Mouse (Mus musculus) hindbrain, embryonic 14.5 days (tissue): Measurements from ENCODE around the gene Zfp217. TPM values are rescaled to one million over a fixed set of nuclear protein-coding genes. Genes with fewer than 3 reads are reported as not detected.

Experiments used
- ATAC-seq: fragments of 200-750 bp; cut with Nextera tagmentation; 2 replicates; pipeline ENCODE4 v1.8.0; 2017; ENCODE audit warnings: moderate number of reproducible peaks, mild to moderate bottlenecking, moderate TSS enrichment, moderate library complexity; ENCODE audit not compliant: low FRiP score
- DNase-seq: peaks from one replicate; pipeline ENCODE4 v3.0.0-alpha.2; 2015; ENCODE audit warnings: low spot score
- H3K27ac ChIP-seq: fragments of 300-500 bp; sonication (generic); 2 replicates; pipeline ENCODE4 v1.5.1; 2014; ENCODE audit warnings: mild to moderate bottlenecking, moderate library complexity
- H3K27me3 ChIP-seq: fragments of 300-500 bp; sonication (generic); 2 replicates; pipeline ENCODE4 v1.6.1; 2014; ENCODE audit warnings: mild to moderate bottlenecking, low read length, mixed read lengths; ENCODE audit not compliant: control insufficient read depth, insufficient read depth
- H3K36me3 ChIP-seq: fragments of 300-500 bp; sonication (generic); replicated peaks from 2 replicates; pipeline ENCODE4 v1.6.1; 2014; ENCODE audit not compliant: control insufficient read depth, insufficient read depth
- H3K4me1 ChIP-seq: fragments of 300-500 bp; sonication (generic); replicated peaks from 2 replicates; pipeline ENCODE4 v1.6.1; 2014; ENCODE audit warnings: antibody characterized with exemption, low read length, mixed read lengths; ENCODE audit not compliant: control insufficient read depth, insufficient read depth
- H3K4me2 ChIP-seq: fragments of 300-500 bp; sonication (generic); replicated peaks from 2 replicates; pipeline ENCODE4 v1.6.1; 2014; ENCODE audit warnings: mild to moderate bottlenecking, moderate library complexity
- H3K4me3 ChIP-seq: fragments of 300-500 bp; sonication (generic); replicated peaks from 2 replicates; pipeline ENCODE4 v1.5.1; 2014; ENCODE audit warnings: mild to moderate bottlenecking, low read length
- H3K9ac ChIP-seq: fragments of 300-500 bp; sonication (generic); 2 replicates; pipeline ENCODE4 v1.6.1; 2014
- H3K9me3 ChIP-seq: fragments of 300-500 bp; sonication (generic); 2 replicates; pipeline ENCODE4 v1.6.1; 2016; ENCODE audit warnings: low read length; ENCODE audit not compliant: control insufficient read depth
- whole genome bisulfite sequencing: fragments of 180-500 bp; shearing (Covaris S2); extraction: QIAGEN DNeasy Blood & Tissue Kit; methylation state at CpG from one replicate; pipeline ENCODE4 v1.1.7; 2014; 5-methylcytosine and 5-hydroxymethylcytosine counted together
- polyA plus RNA-seq: library from polyadenylated mRNA; unstranded; fragments of >200 nt; fragmentation: Nextera tagmentation; extraction: Ambion mirVana; gene quantifications from 2 replicates; pipeline ENCODE4 v1.2.1, GENCODE M21; 2014

Zfp217 gene
- polyA plus RNA-seq, 1 experiment from 2014 or later = 1.5 TPM

DNA sequence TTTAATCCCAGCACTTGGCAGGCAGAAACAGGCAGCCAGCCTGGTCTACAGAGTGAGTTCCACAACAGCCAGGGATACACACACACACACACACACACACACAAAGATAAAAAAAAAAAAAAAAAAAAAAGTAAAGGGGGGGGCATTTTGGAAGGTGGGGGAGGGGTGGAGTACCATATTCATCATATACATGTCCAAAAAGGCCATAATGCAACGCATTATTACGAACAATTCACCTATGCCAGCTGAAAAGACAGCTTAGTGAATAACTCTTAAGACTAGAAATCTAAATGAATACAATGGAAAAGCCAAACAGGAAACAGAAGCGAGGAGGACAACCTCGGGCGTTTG, 6.8 kb upstream of the Zfp217 start:
- H3K4me3 ChIP-seq = peak overlapping the region; percentile 18
- no peaks in the 10 kb centered on the region for H3K9me3 ChIP-seq
- H3K4me1 ChIP-seq = peaks cover 7% of the 10 kb centered on the region
- no peak overlapping the region for H3K27ac ChIP-seq
- WGBS = 12% methylated on average over 5 of the region's 5 CpGs
- no peak for ATAC-seq
- peak overlapping the region; percentile 50 for H3K4me2 ChIP-seq
- H3K9ac ChIP-seq = peak overlapping the region; percentile 18; the same call in 1 of the 2 replicates
- H3K36me3 ChIP-seq = no peaks in the 10 kb centered on the region
- no peaks in the 10 kb centered on the region; the same call in 1 of the 2 replicates for H3K27me3 ChIP-seq
- DNase-seq = no peak

- no peak for DNase-seq
Observed at GRCm38 (mm10) chr2:170154301-170154721, 6.4 kb upstream of the Zfp217 start.

GRCm38 (mm10) chr2:170153421-170154271, 5.7 kb upstream of the Zfp217 start:
- DNase-seq = no peak

More at GRCm38 (mm10) chr2:170154301-170154721, 6.4 kb upstream of the Zfp217 start:
- no peaks in the 10 kb centered on the region for H3K36me3 ChIP-seq
- 0 out of 2 replicates have a peak overlapping the region, but pooled peaks have one; percentile 18 for H3K4me3 ChIP-seq
- 27% methylated on average over 6 of the region's 6 CpGs for WGBS
- peaks cover 7% of the 10 kb centered on the region for H3K4me1 ChIP-seq
- H3K4me2 ChIP-seq = peak overlapping the region; percentile 50
- no peaks in the 10 kb centered on the region for H3K9me3 ChIP-seq
- H3K9ac ChIP-seq = no peak overlapping the region
- no peak overlapping the region for H3K27ac ChIP-seq
- ATAC-seq = no peak
- H3K27me3 ChIP-seq = no peaks in the 10 kb centered on the region; the same call in 1 of the 2 replicates

DNA sequence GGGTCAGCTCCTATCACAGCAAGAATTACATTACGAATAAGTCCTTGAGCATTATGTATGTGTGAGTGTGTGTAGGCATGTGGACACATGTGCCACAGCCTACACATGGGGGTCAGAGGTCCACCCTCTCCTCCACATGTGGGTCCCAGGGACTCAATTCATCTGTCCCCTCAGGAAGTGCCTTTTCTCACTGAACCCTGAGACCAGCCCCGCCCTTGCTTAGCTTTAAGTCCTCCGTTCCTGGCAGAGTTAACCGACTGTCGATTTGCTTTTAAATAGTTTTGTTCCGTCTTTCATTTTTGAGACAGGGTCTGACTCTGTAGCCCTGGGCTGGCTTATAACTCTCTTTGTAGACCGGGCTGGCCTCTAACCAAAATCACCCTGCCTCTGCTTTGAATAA, 5.0 kb upstream of the Zfp217 start:
- ATAC-seq (no peak), DNase-seq (no peak)
- no peaks in the 10 kb centered on the region for H3K9me3 ChIP-seq
- H3K27me3 ChIP-seq = no peaks in the 10 kb centered on the region; the same call in 1 of the 2 replicates
- peak overlapping the region; percentile 50; the same call in 1 of the 2 replicates for H3K4me2 ChIP-seq
- no peak overlapping the region for H3K4me3 ChIP-seq
- WGBS = 29% methylated on average over 7 of the region's 7 CpGs
- H3K4me1 ChIP-seq = peaks cover 7% of the 10 kb centered on the region
- no peak overlapping the region for H3K9ac ChIP-seq
- no peak overlapping the region for H3K27ac ChIP-seq
- no peaks in the 10 kb centered on the region for H3K36me3 ChIP-seq

More at GRCm38 (mm10) chr2:170153421-170154271, 5.7 kb upstream of the Zfp217 start:
- Histone ChIP-seq H3K9me3 (no peaks in the 10 kb centered on the region), H3K27me3 (no peaks in the 10 kb centered on the region; the same call in 1 of the 2 replicates), H3K4me2 (peak overlapping the region; percentile 50), H3K4me1 (peaks cover 7% of the 10 kb centered on the region), H3K4me3 (peak overlapping the region; percentile 23), H3K36me3 (no peaks in the 10 kb centered on the region), H3K27ac (no peak overlapping the region), H3K9ac (peak overlapping the region; percentile 34; the same call in 1 of the 2 replicates)
- no peak for ATAC-seq
- whole genome bisulfite sequencing = 2% methylated on average over 37 of the region's 37 CpGs

GRCm38 (mm10) chr2:170152036-170152686, 4.3 kb upstream of the Zfp217 start:
- Histone ChIP-seq H3K27me3 (no peaks in the 10 kb centered on the region; the same call in 1 of the 2 replicates), H3K9me3 (no peaks in the 10 kb centered on the region), H3K36me3 (no peaks in the 10 kb centered on the region), H3K4me3 (no peak overlapping the region), H3K9ac (no peak overlapping the region), H3K4me1 (peaks cover 7% of the 10 kb centered on the region), H3K4me2 (no peak overlapping the region), H3K27ac (no peak overlapping the region)
- no peak for ATAC-seq
- WGBS = 79% methylated on average over 5 of the region's 5 CpGs
- no peak for DNase-seq

DNA sequence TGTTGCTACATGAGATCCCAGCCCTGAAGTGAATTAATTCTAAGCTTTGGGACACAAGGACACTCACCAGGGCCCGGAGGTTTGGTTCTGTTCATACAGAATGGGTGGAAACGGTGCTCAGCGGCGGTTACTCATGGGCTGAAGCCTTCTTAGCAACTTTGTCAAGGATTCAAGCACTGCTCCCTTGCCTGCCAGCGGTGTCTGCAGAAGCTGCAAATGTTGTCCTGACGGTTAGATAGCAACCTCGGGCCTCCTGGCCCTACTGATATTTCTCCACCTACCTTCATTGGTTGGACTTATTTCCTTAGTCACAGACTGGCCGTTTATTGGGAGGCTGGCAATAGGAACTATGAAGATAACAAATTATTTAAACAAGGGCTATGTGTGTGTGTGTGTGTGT, 3.6 kb upstream of the Zfp217 start:
- DNase-seq (no peak), ATAC-seq (no peak)
- H3K4me1 ChIP-seq = peaks cover 7% of the 10 kb centered on the region
- H3K27ac ChIP-seq = no peak overlapping the region
- H3K9me3 ChIP-seq = no peaks in the 10 kb centered on the region
- no peaks in the 10 kb centered on the region for H3K36me3 ChIP-seq
- H3K4me3 ChIP-seq = no peak overlapping the region
- H3K4me2 ChIP-seq = no peak overlapping the region
- H3K9ac ChIP-seq = no peak overlapping the region
- WGBS = 87% methylated on average over 8 of the region's 8 CpGs
- H3K27me3 ChIP-seq = no peaks in the 10 kb centered on the region; the same call in 1 of the 2 replicates

DNA sequence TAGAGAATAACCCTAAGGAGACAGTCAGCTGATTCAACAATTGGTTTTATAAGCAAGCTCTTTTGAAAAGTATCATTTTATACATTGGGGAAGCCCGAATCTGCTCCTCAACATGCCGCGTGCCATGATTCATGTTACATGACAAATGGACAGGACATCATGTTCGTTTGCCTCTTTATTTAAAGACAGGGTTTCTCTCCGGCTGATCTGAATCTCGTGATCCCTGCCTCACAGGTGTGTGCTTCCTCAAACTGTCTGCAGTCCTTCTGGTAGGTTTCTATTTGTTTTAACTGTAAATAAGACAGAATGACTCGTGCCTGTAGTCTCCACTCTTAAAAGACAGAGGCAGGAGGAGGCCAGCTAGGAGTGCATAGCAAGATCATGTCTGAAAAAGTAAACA, 925 bp upstream of the Zfp217 start:
- DNase-seq (no peak), ATAC-seq (no peak)
- WGBS = 80% methylated on average over 7 of the region's 7 CpGs
- no peak overlapping the region for H3K4me3 ChIP-seq
- H3K27me3 ChIP-seq = no peaks in the 10 kb centered on the region; the same call in 1 of the 2 replicates
- no peak overlapping the region for H3K9ac ChIP-seq
- peaks cover 7% of the 10 kb centered on the region for H3K4me1 ChIP-seq
- no peak overlapping the region for H3K27ac ChIP-seq
- no peak overlapping the region for H3K4me2 ChIP-seq
- H3K36me3 ChIP-seq = no peaks in the 10 kb centered on the region
- no peaks in the 10 kb centered on the region for H3K9me3 ChIP-seq

DNA sequence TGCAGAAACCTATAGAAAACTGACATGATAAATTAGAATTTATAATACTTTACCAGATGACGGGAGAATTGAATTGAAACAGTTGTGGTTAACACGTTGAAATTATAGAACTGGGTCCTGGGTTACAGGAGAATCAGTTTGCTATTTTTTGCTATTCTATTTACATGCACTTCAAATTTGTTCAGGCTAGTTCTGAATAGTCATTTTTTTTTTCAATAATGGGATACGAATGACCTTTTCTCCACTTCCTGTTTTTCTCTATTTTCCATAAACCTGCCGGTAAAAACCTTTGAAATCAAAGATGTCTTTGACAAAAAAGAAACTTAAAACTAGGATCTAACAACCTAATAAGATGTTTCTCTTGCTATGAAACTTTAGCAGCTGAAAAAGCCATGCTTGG, 733 bp downstream of the Zfp217 start:
- H3K4me1 ChIP-seq = no peaks in the 10 kb centered on the region
- no peak overlapping the region for H3K9ac ChIP-seq
- no peak for DNase-seq
- no peak overlapping the region for H3K4me3 ChIP-seq
- H3K4me2 ChIP-seq = no peak overlapping the region
- H3K36me3 ChIP-seq = no peaks in the 10 kb centered on the region
- WGBS = 85% methylated on average over 4 of the region's 4 CpGs
- no peak for ATAC-seq
- no peaks in the 10 kb centered on the region for H3K9me3 ChIP-seq
- H3K27me3 ChIP-seq = no peaks in the 10 kb centered on the region
- no peak overlapping the region for H3K27ac ChIP-seq

DNA sequence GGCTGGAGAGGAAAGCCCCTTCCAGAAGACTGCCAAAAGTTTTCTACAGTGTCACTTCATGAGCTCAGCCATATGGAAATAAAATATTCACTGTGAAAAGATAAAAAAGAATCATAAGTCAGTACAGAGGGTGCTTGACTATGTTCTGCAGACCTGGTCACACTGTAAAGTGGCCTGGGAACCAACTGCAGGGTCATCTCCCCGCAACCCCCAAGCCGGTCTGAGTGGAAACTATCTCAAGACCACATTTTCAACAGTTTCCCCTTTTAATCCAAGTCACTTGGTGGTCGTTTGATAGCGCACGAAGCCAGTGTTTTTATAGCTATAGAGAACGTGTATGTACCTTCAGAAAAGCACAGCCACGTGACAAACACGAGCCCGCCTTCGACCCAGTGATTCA, 3.6 kb downstream of the Zfp217 start:
- Histone ChIP-seq H3K4me3 (no peak overlapping the region), H3K36me3 (no peaks in the 10 kb centered on the region), H3K9ac (no peak overlapping the region), H3K4me1 (no peaks in the 10 kb centered on the region), H3K27ac (no peak overlapping the region), H3K9me3 (no peaks in the 10 kb centered on the region), H3K4me2 (no peak overlapping the region), H3K27me3 (no peaks in the 10 kb centered on the region)
- no peak for ATAC-seq
- no peak for DNase-seq
- 88% methylated on average over 10 of the region's 10 CpGs for WGBS
